Mouse (Mus musculus) small intestine, adult 2 months (tissue): ENCODE measurements around the gene Gm17364.

Experiments used
- CTCF ChIP-seq: fragments of 200-500 bp; IDR thresholded peaks from 2 replicates; pipeline ENCODE4 v1.5.1; 2012; ENCODE audit warnings: low read depth, mild to moderate bottlenecking, control low read depth, inconsistent platforms, low read length, moderate library complexity, mixed read lengths; ENCODE audit not compliant: insufficient replicate concordance, insufficient read length; ENCODE audit errors: extremely low read depth
- POLR2A ChIP-seq: fragments of 200-500 bp; IDR thresholded peaks from 2 replicates; pipeline ENCODE4 v1.6.1; 2012; ENCODE audit warnings: low read depth, mild to moderate bottlenecking, control low read depth, inconsistent platforms, low read length, moderate library complexity

DNA sequence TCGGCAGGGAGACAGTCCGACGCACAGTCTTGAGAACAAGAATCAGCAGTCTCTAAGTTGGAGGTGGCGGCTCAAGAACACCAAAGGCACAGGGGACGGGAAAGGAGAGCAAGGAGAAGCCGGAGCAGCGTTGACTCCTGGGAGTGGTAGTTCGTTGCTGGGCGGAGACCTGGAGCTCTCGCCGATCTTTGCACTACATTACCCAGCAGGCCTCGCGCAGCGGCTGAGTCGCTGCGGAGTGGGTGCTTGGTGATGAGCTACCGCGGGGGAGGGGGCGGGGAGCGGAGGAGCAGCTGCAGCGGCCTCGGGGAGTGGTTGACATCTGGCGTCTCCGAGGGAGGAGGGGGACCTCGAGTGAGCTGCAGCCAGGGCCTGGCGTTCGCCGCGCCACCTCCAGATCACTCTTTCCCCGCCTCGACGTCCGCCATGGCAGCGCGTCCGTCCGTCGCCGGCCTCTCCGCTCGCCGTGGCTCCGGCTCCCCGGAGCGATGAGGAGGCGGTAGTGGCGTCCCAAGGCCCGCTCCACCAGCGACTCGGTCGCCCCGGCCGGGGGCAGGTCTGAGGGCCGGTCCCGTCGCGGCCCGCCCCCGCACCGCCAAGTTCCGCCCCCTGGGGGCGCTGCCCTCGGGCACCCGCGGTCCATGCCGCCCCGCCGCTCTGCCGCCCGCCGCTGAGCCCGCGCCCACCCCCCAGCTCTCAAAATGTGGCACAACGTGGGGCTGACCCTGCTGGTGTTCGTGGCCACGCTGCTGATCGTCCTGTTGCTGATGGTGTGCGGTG lies 24.0 kb downstream of the Gm17364 start, which contains the start of gene Smim13:
- TF ChIP-seq CTCF (peak; percentile 51), POLR2A (peak; percentile 28)
